Mouse (Mus musculus): Measurements from ENCODE around the gene Nrcam. TPM values are rescaled to one million over a fixed set of nuclear protein-coding genes. Genes with fewer than 3 reads are reported as not detected.

Nrcam gene
- total and polyA plus RNA-seq, 2 experiments from 2014 or later: 101 to 185 TPM

DNA sequence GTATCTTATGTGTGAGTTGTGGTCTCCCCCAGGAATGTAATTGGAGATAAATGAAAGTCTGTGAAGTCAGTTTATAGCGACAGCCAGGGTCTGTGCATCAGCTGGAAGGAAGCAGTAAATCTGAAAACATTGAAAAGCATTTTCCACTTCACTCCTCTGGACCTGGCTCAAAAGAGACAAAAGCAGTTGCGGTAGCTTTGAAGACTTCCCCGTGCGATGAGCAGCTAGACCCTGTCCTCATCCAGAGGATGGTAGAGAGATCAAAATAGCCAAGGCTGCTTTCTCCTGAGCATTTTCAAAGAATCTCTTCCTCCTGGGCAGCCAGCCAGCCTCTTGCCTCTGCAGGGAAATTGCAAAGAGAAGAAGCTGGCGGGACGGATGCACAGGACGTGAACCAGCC lies 102.3 kb downstream of the Nrcam start:
- no peak overlapping the region for H3K4me2 ChIP-seq (ENCODE audit: low read depth)
- peaks cover 12% of the 10 kb centered on the region for H3K4me1 ChIP-seq (ENCODE audit: insufficient read depth)
- H3K36me3 ChIP-seq (ENCODE audit: insufficient read depth): no peaks in the 10 kb centered on the region
- H3K27ac ChIP-seq (ENCODE audit: low read depth, low read length): 0 out of 2 replicates have a peak overlapping the region, but pooled peaks have one; percentile 29
- H3K4me3 ChIP-seq (ENCODE audit: low read depth, low read length): no peak overlapping the region
- 23% methylated on average over 7 of the region's 7 CpGs for WGBS
- H3K27me3 ChIP-seq (ENCODE audit: insufficient read depth, low read length): no peaks in the 10 kb centered on the region
- no peak overlapping the region for H3K9ac ChIP-seq
- TF ChIP-seq CTCF (IDR thresholded peaks at IDR 0.05; ENCODE audit: low read depth): no peak
- ATAC-seq: no peak
- DNase-seq: peak; percentile 52
- H3K9me3 ChIP-seq (ENCODE audit: low read length): no peaks in the 10 kb centered on the region

DNA sequence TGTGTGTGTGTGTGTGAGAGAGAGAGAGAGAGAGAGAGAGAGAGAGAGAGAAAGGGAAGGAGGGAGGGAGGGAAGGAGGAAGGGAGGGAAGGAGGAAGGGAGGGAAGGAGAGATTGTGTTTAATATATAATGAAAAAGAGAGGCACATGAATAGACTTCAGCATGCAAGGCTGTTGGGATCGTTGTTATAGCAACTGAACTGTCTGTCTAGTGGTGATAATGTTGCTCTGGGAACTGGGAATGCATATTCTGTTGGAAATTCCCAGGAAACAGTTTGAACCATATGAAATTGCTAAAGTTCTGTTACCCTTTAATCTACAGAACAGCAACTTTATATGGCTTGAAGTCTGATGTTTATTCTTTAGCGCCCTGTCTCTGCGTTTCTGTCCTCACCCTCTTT lies 104.0 kb downstream of the Nrcam start:
- no peak for TF ChIP-seq CTCF (IDR thresholded peaks at IDR 0.05; ENCODE audit: low read depth)
- H3K27ac ChIP-seq (ENCODE audit: low read depth, low read length): no peak overlapping the region
- no peak overlapping the region for H3K9ac ChIP-seq
- no peak overlapping the region for H3K4me3 ChIP-seq (ENCODE audit: low read depth, low read length)
- H3K9me3 ChIP-seq (ENCODE audit: low read length): no peaks in the 10 kb centered on the region
- DNase-seq (peak; percentile 41), ATAC-seq (peak; percentile 77)
- H3K4me1 ChIP-seq (ENCODE audit: insufficient read depth): peaks cover 18% of the 10 kb centered on the region
- no peaks in the 10 kb centered on the region for H3K36me3 ChIP-seq (ENCODE audit: insufficient read depth)
- no peaks in the 10 kb centered on the region for H3K27me3 ChIP-seq (ENCODE audit: insufficient read depth, low read length)
- WGBS: 69% methylated on average over 3 of the region's 3 CpGs
- no peak overlapping the region for H3K4me2 ChIP-seq (ENCODE audit: low read depth)

DNA sequence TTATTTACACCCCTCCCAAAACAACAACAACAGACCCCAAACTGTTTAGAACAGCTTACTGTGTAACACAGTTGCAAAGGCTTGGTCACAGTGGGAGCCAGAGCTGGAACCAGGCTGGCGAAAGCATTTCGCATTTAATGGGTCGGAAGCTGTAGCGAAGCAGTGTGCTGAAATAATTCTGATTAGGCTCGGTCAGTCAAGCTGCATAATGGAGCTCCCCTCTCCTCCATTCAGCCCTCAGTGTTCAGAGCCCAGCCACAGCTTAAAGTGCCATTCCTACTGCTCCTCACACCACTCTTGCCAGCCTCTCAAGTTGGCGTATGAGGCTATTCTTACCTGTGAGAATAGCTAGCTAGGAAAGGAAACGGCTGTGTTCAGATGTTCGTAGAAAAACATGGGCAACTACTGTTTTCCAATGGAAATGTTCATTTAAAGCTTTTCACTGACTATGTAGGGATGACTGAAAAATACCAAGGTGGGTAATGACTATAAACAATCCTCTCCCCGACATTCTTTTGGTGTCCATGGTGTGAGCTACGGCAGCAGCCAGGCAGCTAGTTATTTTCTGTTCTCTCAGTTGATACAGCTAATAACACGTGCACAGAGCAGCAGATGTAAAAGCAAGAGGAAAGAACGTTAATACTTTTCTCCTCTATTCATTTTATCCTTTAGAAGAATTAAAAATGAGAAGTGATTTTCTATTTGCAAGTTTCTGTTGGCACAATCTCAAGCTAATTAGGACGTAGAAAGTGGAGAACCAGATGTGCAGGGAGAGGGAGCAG lies 108.6 kb downstream of the Nrcam start:
- Histone ChIP-seq H3K4me2 (ENCODE audit: low read depth) (peak overlapping the region; percentile 39), H3K9me3 (ENCODE audit: low read length) (no peaks in the 10 kb centered on the region), H3K4me1 (ENCODE audit: insufficient read depth) (peaks cover 20% of the 10 kb centered on the region), H3K27ac (ENCODE audit: low read depth, low read length) (no peak overlapping the region), H3K36me3 (ENCODE audit: insufficient read depth) (no peaks in the 10 kb centered on the region), H3K27me3 (ENCODE audit: insufficient read depth, low read length) (no peaks in the 10 kb centered on the region), H3K4me3 (ENCODE audit: low read depth, low read length) (peak overlapping the region; percentile 10), H3K9ac (peak overlapping the region; percentile 1; the same call in 1 of the 2 replicates)
- peak; percentile 37 for DNase-seq
- WGBS: 9% methylated on average over 13 of the region's 13 CpGs
- peak; percentile 49 for ATAC-seq
- no peak for TF ChIP-seq CTCF (IDR thresholded peaks at IDR 0.05; ENCODE audit: low read depth)

DNA sequence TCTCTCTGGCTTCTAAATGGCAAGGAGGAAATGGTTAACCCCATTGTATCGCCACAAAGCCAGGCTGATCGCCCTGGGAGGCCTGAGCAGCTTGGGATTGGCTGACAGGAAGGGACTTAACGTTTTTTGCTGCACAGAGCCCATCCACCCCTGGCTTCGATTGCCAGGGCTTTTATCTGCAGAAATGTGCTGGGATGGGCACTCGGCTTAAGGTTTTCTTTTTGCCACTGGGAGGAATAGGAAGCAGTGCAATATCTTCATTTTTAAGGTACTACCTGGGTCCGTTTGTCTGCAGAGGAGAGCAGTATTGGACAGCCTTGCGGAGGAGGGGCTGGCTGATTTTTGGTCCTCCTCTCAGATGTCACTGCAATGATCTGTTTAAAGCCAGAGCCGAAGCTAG lies 110.2 kb downstream of the Nrcam start:
- H3K36me3 ChIP-seq (ENCODE audit: insufficient read depth): 0 out of 2 replicates have a peak, but pooled peaks cover 4% of the 10 kb centered on the region
- WGBS: 13% methylated on average over 8 of the region's 8 CpGs
- peak overlapping the region; percentile 38 for H3K4me2 ChIP-seq (ENCODE audit: low read depth)
- no peaks in the 10 kb centered on the region for H3K27me3 ChIP-seq (ENCODE audit: insufficient read depth, low read length)
- ATAC-seq: peak; percentile 54
- no peak overlapping the region for H3K27ac ChIP-seq (ENCODE audit: low read depth, low read length)
- peak overlapping the region; percentile 33; the same call in 1 of the 2 replicates for H3K9ac ChIP-seq
- no peak for DNase-seq
- no peaks in the 10 kb centered on the region for H3K9me3 ChIP-seq (ENCODE audit: low read length)
- H3K4me1 ChIP-seq (ENCODE audit: insufficient read depth): peaks cover 20% of the 10 kb centered on the region
- no peak for TF ChIP-seq CTCF (IDR thresholded peaks at IDR 0.05; ENCODE audit: low read depth)
- 0 out of 2 replicates have a peak overlapping the region, but pooled peaks have one; percentile 4 for H3K4me3 ChIP-seq (ENCODE audit: low read depth, low read length)

DNA sequence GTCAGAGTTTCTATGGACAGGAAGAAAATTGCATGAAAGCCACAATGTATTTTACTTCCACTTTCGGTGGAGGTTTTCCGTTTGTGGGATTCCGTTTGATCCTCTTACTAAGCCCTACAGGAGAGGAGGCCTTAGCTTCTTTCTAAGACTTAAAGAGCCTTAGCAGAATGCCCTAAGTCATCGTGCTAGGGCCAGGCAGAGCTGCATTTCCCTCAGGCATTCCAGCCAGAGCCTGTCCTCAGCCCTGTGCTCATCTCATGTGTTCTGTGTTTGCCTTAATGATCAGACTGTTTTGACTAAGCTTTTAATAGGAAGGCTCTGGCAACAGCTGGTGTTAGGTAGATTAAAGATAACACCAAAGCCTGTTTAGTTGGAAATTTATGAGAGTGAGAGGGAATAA lies 111.5 kb downstream of the Nrcam start:
- Histone ChIP-seq H3K4me1 (ENCODE audit: insufficient read depth) (peaks cover 20% of the 10 kb centered on the region), H3K4me3 (ENCODE audit: low read depth, low read length) (no peak overlapping the region), H3K27ac (ENCODE audit: low read depth, low read length) (no peak overlapping the region), H3K36me3 (ENCODE audit: insufficient read depth) (0 out of 2 replicates have a peak, but pooled peaks cover 4% of the 10 kb centered on the region), H3K27me3 (ENCODE audit: insufficient read depth, low read length) (no peaks in the 10 kb centered on the region), H3K9ac (no peak overlapping the region), H3K9me3 (ENCODE audit: low read length) (no peaks in the 10 kb centered on the region), H3K4me2 (ENCODE audit: low read depth) (no peak overlapping the region)
- no peak for TF ChIP-seq CTCF (IDR thresholded peaks at IDR 0.05; ENCODE audit: low read depth)
- ATAC-seq (no peak), DNase-seq (no peak)
- 38% methylated on average over 4 of the region's 4 CpGs for WGBS

DNA sequence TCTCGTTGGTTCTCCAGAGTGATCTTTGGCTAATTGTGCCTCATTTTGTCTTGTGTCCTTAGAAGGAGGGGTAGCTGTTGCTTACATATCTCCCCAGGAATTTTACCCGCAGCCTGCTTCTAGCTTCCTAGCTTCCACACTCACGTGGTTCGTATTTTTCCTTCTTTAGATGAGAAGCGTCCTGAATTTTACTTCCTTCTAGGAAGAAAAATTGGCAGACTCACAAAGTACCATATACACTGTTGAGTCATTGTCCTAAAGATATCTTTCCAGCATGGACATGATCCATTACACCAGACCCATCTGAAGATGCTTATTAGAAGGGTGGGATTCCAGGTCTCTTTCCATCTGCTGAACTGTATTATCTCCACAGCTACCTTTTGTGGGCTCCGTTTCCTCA lies 122.2 kb downstream of the Nrcam start:
- 53% methylated on average over 6 of the region's 6 CpGs for WGBS
- no peak for DNase-seq
- Histone ChIP-seq H3K4me3 (ENCODE audit: low read depth, low read length) (no peak overlapping the region), H3K36me3 (ENCODE audit: insufficient read depth) (no peaks in the 10 kb centered on the region), H3K4me1 (ENCODE audit: insufficient read depth) (no peaks in the 10 kb centered on the region), H3K9me3 (ENCODE audit: low read length) (no peaks in the 10 kb centered on the region), H3K4me2 (ENCODE audit: low read depth) (no peak overlapping the region), H3K9ac (no peak overlapping the region), H3K27ac (ENCODE audit: low read depth, low read length) (no peak overlapping the region), H3K27me3 (ENCODE audit: insufficient read depth, low read length) (no peaks in the 10 kb centered on the region)
- no peak for TF ChIP-seq CTCF (IDR thresholded peaks at IDR 0.05; ENCODE audit: low read depth)
- no peak for ATAC-seq

DNA sequence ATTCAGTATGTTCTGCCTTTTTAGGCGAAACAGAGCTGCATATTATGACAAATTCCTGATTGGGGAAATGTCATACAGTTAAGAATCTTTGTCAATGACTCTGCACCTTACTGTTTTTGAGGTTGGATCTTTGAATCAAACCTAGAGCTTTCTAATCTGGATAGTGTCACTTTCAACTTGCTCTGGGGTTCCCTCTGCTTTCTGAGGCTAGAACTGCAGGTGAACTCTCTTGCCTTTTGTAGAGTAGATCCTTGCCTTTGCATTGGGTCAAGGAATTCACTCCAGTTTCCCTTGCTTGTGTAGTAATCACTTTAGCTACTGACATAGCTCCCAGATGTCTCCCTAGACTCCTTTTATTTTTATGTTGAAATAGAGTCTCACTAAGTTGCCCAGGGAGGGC lies 123.1 kb downstream of the Nrcam start:
- Histone ChIP-seq H3K27ac (ENCODE audit: low read depth, low read length) (no peak overlapping the region), H3K27me3 (ENCODE audit: insufficient read depth, low read length) (no peaks in the 10 kb centered on the region), H3K36me3 (ENCODE audit: insufficient read depth) (no peaks in the 10 kb centered on the region), H3K9me3 (ENCODE audit: low read length) (no peaks in the 10 kb centered on the region), H3K4me1 (ENCODE audit: insufficient read depth) (no peaks in the 10 kb centered on the region), H3K4me3 (ENCODE audit: low read depth, low read length) (no peak overlapping the region), H3K4me2 (ENCODE audit: low read depth) (no peak overlapping the region), H3K9ac (no peak overlapping the region)
- TF ChIP-seq CTCF (IDR thresholded peaks at IDR 0.05; ENCODE audit: low read depth): 0 out of 2 replicates have a peak, but pooled peaks have one; percentile 24
- 66% methylated on average over 1 of the region's 1 CpGs for WGBS
- no peak for DNase-seq
- ATAC-seq: no peak

All from forebrain, postnatal 0 days (tissue).